Mouse (Mus musculus): ENCODE measurements around the gene Aplp2.

Aplp2 gene

GRCm38 (mm10) chr9:31122464-31123030 is 89.1 kb downstream of the Aplp2 start:
- WGBS = 80% methylated on average over 13 of the region's 13 CpGs

DNA sequence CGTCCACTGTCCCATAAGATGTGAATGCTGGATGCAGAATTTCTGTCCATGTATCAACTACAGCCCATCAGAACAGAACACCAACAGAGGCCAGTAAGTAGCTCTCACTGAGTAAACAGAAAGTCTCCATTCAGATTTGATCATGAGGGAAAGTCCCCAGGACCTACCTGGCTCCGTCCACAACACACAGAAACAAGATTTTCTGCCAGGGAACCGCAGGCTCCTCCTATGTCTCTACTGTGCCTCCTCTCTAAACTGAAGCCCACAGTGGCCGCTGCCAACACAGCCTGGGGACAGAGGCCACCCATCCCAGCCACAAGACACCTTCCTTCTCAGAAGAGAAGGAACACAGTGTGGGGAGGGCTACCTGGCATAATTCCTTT is 91.1 kb downstream of the Aplp2 start:
- 78% methylated on average over 4 of the region's 4 CpGs for WGBS

GRCm38 (mm10) chr9:31119882-31120532 is 91.6 kb downstream of the Aplp2 start:
- 44% methylated on average over 11 of the region's 11 CpGs for WGBS

DNA sequence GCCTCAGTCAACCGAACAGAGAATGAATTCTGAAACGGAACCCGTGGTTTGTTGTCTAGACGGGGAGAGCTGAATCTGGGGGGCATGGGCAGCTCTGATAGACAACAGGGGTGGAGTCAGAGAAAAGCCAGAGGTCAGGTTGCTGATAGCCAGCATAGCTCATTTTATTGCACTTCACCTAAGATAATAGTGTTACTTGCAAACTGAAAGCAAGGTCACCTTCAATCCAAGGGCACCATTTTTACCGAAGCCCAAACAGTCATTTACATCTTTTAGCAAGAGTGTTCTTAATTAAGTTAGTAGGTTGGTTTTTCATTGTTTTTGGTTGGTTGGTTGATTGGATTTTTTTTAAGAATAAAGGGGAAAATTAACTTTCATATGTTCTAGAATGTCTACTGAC is 92.2 kb downstream of the Aplp2 start:
- WGBS = 79% methylated on average over 5 of the region's 5 CpGs

DNA sequence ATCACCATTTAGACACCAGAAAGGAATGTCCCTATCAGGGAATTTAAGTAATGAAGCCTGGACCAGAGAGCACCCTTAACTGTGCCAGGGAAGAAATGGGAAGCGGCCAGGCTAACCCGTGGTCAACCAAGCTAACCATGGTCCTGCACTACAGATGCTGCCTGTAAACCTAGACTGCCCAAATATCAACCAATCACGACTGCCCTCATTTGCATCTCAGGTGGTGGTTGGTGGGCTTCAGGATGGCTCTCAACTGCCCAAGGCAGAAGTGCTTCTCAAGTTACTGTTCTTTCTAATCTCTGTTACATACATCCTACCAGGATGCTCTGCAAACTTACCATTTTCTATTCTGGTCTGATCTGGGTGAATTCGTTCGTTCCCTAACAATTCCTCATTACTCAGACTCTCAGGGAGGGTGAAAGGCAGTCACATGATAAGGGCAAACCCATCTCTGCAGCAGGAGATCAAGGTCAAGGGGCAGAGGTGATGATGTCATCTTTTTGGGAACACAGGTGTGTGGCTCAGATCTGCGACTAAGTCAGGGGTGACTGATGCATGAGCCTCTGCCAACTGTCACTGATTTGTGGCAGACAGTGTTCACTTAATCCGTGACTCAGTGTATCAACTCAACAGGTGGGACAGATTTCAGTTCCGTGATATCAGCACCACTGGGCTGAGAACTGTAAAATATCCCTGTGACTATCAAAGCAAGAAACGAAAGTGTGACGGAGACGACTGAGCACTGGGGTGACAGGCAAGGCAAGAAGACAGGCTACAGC is 92.9 kb downstream of the Aplp2 start:
- WGBS = 55% methylated on average over 11 of the region's 11 CpGs

GRCm38 (mm10) chr9:31117488-31117887 is 94.1 kb downstream of the Aplp2 start:
- WGBS = 89% methylated on average over 6 of the region's 6 CpGs

DNA sequence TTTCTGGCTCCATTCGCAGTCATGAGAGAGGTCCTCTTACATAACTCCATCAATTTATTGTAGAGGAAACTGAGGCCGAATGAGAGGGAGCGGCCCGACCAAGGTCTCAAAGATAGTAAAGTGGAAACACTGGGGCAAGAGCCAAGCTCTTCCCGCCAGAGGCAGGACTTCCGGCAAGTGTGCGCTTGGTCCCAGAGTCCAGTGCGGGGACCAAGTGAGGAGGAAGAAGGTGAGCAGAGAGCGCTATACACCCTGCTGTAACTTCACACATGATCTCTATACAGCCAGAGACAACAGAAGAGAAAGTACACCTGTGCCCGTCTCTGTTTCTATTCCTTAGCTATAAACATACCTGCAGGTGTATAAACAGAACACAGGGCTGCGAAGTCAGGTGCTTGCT is 94.5 kb downstream of the Aplp2 start:
- 92% methylated on average over 11 of the region's 11 CpGs for WGBS

DNA sequence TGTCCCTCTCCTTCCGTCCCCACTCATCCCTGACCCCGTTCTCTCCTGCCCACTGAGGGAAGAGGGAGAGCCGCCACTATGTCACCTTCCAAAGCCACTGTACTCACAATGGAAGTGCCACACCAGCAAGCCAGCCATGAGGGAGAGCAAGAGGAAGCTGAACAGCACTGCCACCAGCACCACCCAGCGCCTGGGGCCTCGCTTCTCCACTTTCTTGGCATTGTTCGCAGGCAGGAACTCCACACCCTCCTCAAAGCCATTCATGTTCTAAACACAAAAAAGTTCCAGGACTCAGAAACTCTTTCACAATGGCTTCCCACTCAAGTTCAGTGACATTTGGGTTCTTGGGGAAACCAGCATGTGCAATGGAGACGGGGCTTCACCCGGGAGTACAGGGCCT is 103.2 kb downstream of the Aplp2 start:
- 85% methylated on average over 8 of the region's 8 CpGs for WGBS

Measured in cerebral cortex, adult 2 months (tissue).